ENCODE assay signal across 21 mouse cellular contexts in the genomic region with DNA sequence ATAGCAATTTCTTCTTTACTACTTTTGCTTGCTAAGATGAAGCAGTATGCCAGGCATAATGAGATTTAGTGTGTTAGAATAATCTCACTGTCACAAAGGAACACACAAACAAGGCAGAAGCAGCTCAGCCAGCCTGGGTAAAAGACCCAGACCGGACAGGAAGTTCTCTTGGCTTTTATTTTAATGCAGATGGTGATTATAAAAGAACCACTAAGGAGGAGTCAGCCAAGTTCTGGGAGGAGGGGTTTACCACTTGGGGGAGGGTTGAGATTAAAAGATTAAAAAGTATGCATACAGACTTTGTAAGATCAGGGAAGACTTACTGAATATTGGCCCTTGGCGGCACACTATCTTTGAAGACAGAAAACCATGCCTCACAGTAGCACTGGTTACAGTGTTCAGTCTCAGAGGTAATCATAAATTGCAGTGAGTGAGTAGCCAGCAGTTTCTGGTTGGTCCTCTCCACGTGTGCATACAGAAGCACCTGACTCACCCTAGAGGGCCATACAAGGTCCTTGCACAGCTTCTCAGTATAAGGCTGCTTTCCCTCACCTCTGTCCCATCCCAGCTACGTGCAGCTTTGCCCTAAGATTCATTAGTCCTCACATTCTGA. TPM values are rescaled to one million over a fixed set of nuclear protein-coding genes. Genes with fewer than 3 reads are reported as not detected.
DNase-seq lines count a peak whose midpoint lies in the region; ATAC-seq and TF ChIP-seq lines count a peak whose summit lies in the region.
"Had no signal": no experiment of that assay in that cellular context is flagged by ENCODE, and none has a peak within 500 bp of the region (broad histone marks: within the 10 kb centered on the region; RNA-seq: fewer than 3 reads in every experiment).

No protein-coding gene starts in this region.

- H3K36me3 ChIP-seq in lung, postnatal 0 days (ENCODE audit: insufficient read depth, low read length), result no peaks in the 10 kb centered on the region
- peaks cover 67% of the 10 kb centered on the region for H3K36me3 ChIP-seq in E14TG2a.4 (ENCODE audit: insufficient read depth, low read length)
- peaks cover 9% of the 10 kb centered on the region for H3K36me3 ChIP-seq in ES-E14 (ENCODE audit: control insufficient read depth, insufficient read depth, low read length, poor library complexity, severe bottlenecking)
- peaks cover 38% of the 10 kb centered on the region for H3K36me3 ChIP-seq in liver, embryonic 13.5 days

- H3K27ac ChIP-seq in lung, postnatal 0 days (ENCODE audit: low read length), result peak overlapping the region; percentile 20; the same call in 1 of the 2 replicates
- H3K27ac ChIP-seq in ES-E14 (ENCODE audit: insufficient read depth, low read depth, low read length, poor library complexity, severe bottlenecking), result peak overlapping the region; percentile 68
- H3K27ac ChIP-seq in liver, embryonic 13.5 days, result peak overlapping the region; percentile 20; the same call in 1 of the 2 replicates
- H3K27ac ChIP-seq: embryonic facial prominence, embryonic 12.5 days; forebrain, embryonic 13.5 days; heart, adult 2 months; heart, embryonic 15.5 days had no signal

- in situ Hi-C loops in ES-E14 (cut with MboI; ENCODE audit: low sequenced_read_pairs in 2 of 2, unreplicated experiment in 2 of 2), result no loop called here

- TF ChIP-seq EP300 in lung, postnatal 0 days (IDR thresholded peaks at IDR 0.05), result no peak

- 71% methylated on average over 4 of the region's 4 CpGs for WGBS in lung, postnatal 0 days
- WGBS in liver, embryonic 13.5 days (ENCODE audit: insufficient replicate concordance), result 54% methylated on average over 4 of the region's 4 CpGs

- H3K4me2 ChIP-seq in lung, postnatal 0 days (replicated peaks; ENCODE audit: low read depth, low read length), result no peak overlapping the region
- H3K4me2 ChIP-seq in liver, embryonic 13.5 days, result no peak overlapping the region
- H3K4me2 ChIP-seq: embryonic facial prominence, embryonic 12.5 days; forebrain, embryonic 13.5 days; heart, embryonic 15.5 days had no signal

- H3K27me3 ChIP-seq in lung, postnatal 0 days (replicated peaks; ENCODE audit: insufficient read depth, low read length), result no peaks in the 10 kb centered on the region
- no peaks in the 10 kb centered on the region for H3K27me3 ChIP-seq in E14TG2a.4 (ENCODE audit: insufficient read depth, low read length)
- no peaks in the 10 kb centered on the region for H3K27me3 ChIP-seq in liver, embryonic 13.5 days
- H3K27me3 ChIP-seq: embryonic facial prominence, embryonic 12.5 days; forebrain, embryonic 13.5 days; heart, embryonic 15.5 days had no signal

- H3K9ac ChIP-seq in lung, postnatal 0 days (replicated peaks; ENCODE audit: low read depth), result no peak overlapping the region
- peak overlapping the region; percentile 50; the same call in 1 of the 2 replicates for H3K9ac ChIP-seq in ES-E14 (ENCODE audit: insufficient read depth, low read depth, low read length, poor library complexity, severe bottlenecking)
- no peak overlapping the region; the same call in 1 of the 2 replicates for H3K9ac ChIP-seq in liver, embryonic 13.5 days
- H3K9ac ChIP-seq: embryonic facial prominence, embryonic 12.5 days; forebrain, embryonic 13.5 days; heart, embryonic 15.5 days had no signal

- DNase-seq in lung, postnatal 0 days (ENCODE audit: low spot score), result no peak
- DNase-seq in lung, postnatal 4 days, result no peak
- no peak for DNase-seq in ES-E14 (ENCODE audit: low read depth, low spot score)
- no peak for DNase-seq in liver, embryonic 13.5 days
- DNase-seq in kidney, postnatal 10 days, result no peak
- DNase-seq in retina, embryonic 14.5 days (ENCODE audit: low spot score), result no peak
- DNase-seq: adrenal gland, adult 8-10 months; cerebellum, adult 9-11 months; heart, adult 2 months; heart, postnatal 4 days; kidney, adult 11 months; lung, postnatal 14 days; thymus, postnatal 36 days had no signal

- TF ChIP-seq CTCF in lung, postnatal 0 days (IDR thresholded peaks at IDR 0.05), result no peak
- no peak for TF ChIP-seq CTCF in E14TG2a.4 (conservative IDR thresholded peaks at IDR 0.05; ENCODE audit: low read length)

- 0 out of 2 replicates have a peak, but pooled peaks cover 2% of the 10 kb centered on the region for H3K4me1 ChIP-seq in lung, postnatal 0 days (ENCODE audit: insufficient read depth, low read depth, low read length)
- H3K4me1 ChIP-seq in E14TG2a.4 (replicated peaks; ENCODE audit: low read depth, low read length) (peaks cover 83% of the 10 kb centered on the region), ES-E14 (ENCODE audit: control insufficient read depth in 2 of 2, insufficient read depth in 2 of 2, low read length in 2 of 2, poor library complexity in 1 of 2) (peaks cover 2 to 5% of the 10 kb centered on the region in 2 experiments; a peak in 1 of 4 replicates)
- H3K4me1 ChIP-seq in liver, embryonic 13.5 days (replicated peaks), result peaks cover 51% of the 10 kb centered on the region
- H3K4me1 ChIP-seq: embryonic facial prominence, embryonic 12.5 days; heart, embryonic 15.5 days had no signal

- no peaks in the 10 kb centered on the region for H3K9me3 ChIP-seq in lung, postnatal 0 days (ENCODE audit: low read length)
- H3K9me3 ChIP-seq in E14TG2a.4 (ENCODE audit: low read length), result no peaks in the 10 kb centered on the region
- H3K9me3 ChIP-seq in ES-E14 (ENCODE audit: control insufficient read depth, insufficient read depth, low read depth, low read length), result no peaks in the 10 kb centered on the region
- no peaks in the 10 kb centered on the region for H3K9me3 ChIP-seq in liver, embryonic 13.5 days (replicated peaks)
- H3K9me3 ChIP-seq: embryonic facial prominence, embryonic 12.5 days; forebrain, embryonic 13.5 days; heart, embryonic 15.5 days had no signal

- peak; percentile 46 for ATAC-seq in lung, postnatal 0 days
- ATAC-seq in liver, embryonic 13.5 days (ENCODE audit: low read depth), result peak; percentile 50; the same call in 1 of the 2 replicates
- ATAC-seq: forebrain, embryonic 13.5 days; hindbrain, embryonic 16.5 days had no signal

- H3K4me3 ChIP-seq in lung, postnatal 0 days (ENCODE audit: low read depth, low read length), result no peak overlapping the region
- peak overlapping the region; percentile 35 for H3K4me3 ChIP-seq in E14TG2a.4 (replicated peaks; ENCODE audit: low read length)
- no peak overlapping the region; a peak in 1 of 4 replicates for H3K4me3 ChIP-seq in ES-E14 (ENCODE audit: insufficient read depth in 1 of 2, low read depth in 1 of 2, low read length in 2 of 2, poor library complexity in 1 of 2, severe bottlenecking in 1 of 2)
- no peak overlapping the region for H3K4me3 ChIP-seq in liver, embryonic 13.5 days (replicated peaks)
- H3K4me3 ChIP-seq: embryonic facial prominence, embryonic 12.5 days; erythroblast, embryonic 14.5 days; forebrain, embryonic 13.5 days; heart, adult 2 months; heart, embryonic 15.5 days; myocyte had no signal

TF ChIP-seq in ES-E14, 5 proteins besides CTCF, POLR2A, EP300 and RAD21:
- no peak for TF ChIP-seq HCFC1 (IDR thresholded peaks at IDR 0.05; ENCODE audit: borderline replicate concordance, insufficient read depth, low read length)
- no peak for TF ChIP-seq MAFK (IDR thresholded peaks at IDR 0.05; ENCODE audit: insufficient read depth, low read depth, low read length)
- TF ChIP-seq ZNF384 (IDR thresholded peaks at IDR 0.05; ENCODE audit: low read depth, low read length), result no peak
- TF ChIP-seq CHD2 (IDR thresholded peaks at IDR 0.05; ENCODE audit: low read depth, low read length), result no peak
- no peak for TF ChIP-seq ZC3H11A (IDR thresholded peaks at IDR 0.05; ENCODE audit: borderline replicate concordance, low read depth, low read length)
TF ChIP-seq in ES-E14: peak in this region for 0.

RNA-seq across cellular contexts. Expression of a gene that starts 11.0 kb away (rescaled TPM):
- polyA plus RNA-seq in lung, postnatal 0 days (2015; fragmentation: Nextera tagmentation; extraction: Ambion mirVana), result 2.8 and 3.5 TPM in 2 replicates
- total RNA-seq in ES-E14 (2012; rRNA removed), result 3.0 and 5.7 TPM in 2 replicates
- 0.76 and 1.2 TPM in 2 replicates for polyA plus RNA-seq in liver, embryonic 13.5 days (2015; fragmentation: Nextera tagmentation; extraction: Ambion mirVana)
- total RNA-seq: neutrophil, adult 5-6 weeks had no signal
- polyA plus RNA-seq: erythroblast, embryonic 14.5 days had no signal

RNA-seq across cellular contexts. Expression of a gene that starts 26.6 kb away (rescaled TPM):
- polyA plus RNA-seq in lung, postnatal 0 days (2015; fragmentation: Nextera tagmentation; extraction: Ambion mirVana), result 33.1 and 39.6 TPM in 2 replicates
- 23.7 and 28.2 TPM in 2 replicates for total RNA-seq in ES-E14 (2012; rRNA removed)
- 30.8 and 35.8 TPM in 2 replicates for polyA plus RNA-seq in liver, embryonic 13.5 days (2015; fragmentation: Nextera tagmentation; extraction: Ambion mirVana)

RNA-seq across cellular contexts. Expression of a gene that starts 30.1 kb away (rescaled TPM):
- 63.3 and 64.7 TPM in 2 replicates for polyA plus RNA-seq in lung, postnatal 0 days (2015; fragmentation: Nextera tagmentation; extraction: Ambion mirVana)
- 63.1 and 89.0 TPM in 2 replicates for total RNA-seq in ES-E14 (2012; rRNA removed)
- 22.6 and 24.0 TPM in 2 replicates for polyA plus RNA-seq in liver, embryonic 13.5 days (2015; fragmentation: Nextera tagmentation; extraction: Ambion mirVana)

RNA-seq across cellular contexts. Expression of a gene that starts 52.5 kb away (rescaled TPM):
- 49.5 and 53.4 TPM in 2 replicates for polyA plus RNA-seq in lung, postnatal 0 days (2015; fragmentation: Nextera tagmentation; extraction: Ambion mirVana)
- total RNA-seq in ES-E14 (2012; rRNA removed), result 24.4 and 32.9 TPM in 2 replicates
- polyA plus RNA-seq in liver, embryonic 13.5 days (2015; fragmentation: Nextera tagmentation; extraction: Ambion mirVana), result 30.1 and 32.0 TPM in 2 replicates
